Mouse (Mus musculus): ENCODE data around the gene Iars. TPM values are rescaled to one million over a fixed set of nuclear protein-coding genes. Genes with fewer than 3 reads are reported as not detected.

The Iars gene
- polyA plus RNA-seq, 1 experiment from 2014 or later = 142 TPM

- no peaks in the 10 kb centered on the region for H3K27me3 ChIP-seq (replicated peaks; ENCODE audit: control insufficient read depth, insufficient read depth, low read length)
- H3K4me2 ChIP-seq = no peak overlapping the region
- H3K9ac ChIP-seq (ENCODE audit: low read depth, low read length) = no peak overlapping the region
- no peaks in the 10 kb centered on the region for H3K9me3 ChIP-seq (ENCODE audit: control insufficient read depth, low read length)
- peaks cover 75% of the 10 kb centered on the region for H3K36me3 ChIP-seq (ENCODE audit: control insufficient read depth, insufficient read depth, low read length)
- WGBS = 89% methylated on average over 8 of the region's 8 CpGs
- no peak overlapping the region for H3K27ac ChIP-seq (ENCODE audit: low read depth, low read length)
- ATAC-seq (replicated peaks; ENCODE audit: low FRiP score) = no peak
- no peak overlapping the region for H3K4me3 ChIP-seq (ENCODE audit: low read depth, low read length)
- H3K4me1 ChIP-seq (replicated peaks; ENCODE audit: control insufficient read depth, insufficient read depth, low read length) = peaks cover 13% of the 10 kb centered on the region
- no peak for DNase-seq (ENCODE audit: low spot score)
Observed at GRCm38 (mm10) chr13:49708311-49708710, 26.4 kb downstream of the Iars start.

DNA sequence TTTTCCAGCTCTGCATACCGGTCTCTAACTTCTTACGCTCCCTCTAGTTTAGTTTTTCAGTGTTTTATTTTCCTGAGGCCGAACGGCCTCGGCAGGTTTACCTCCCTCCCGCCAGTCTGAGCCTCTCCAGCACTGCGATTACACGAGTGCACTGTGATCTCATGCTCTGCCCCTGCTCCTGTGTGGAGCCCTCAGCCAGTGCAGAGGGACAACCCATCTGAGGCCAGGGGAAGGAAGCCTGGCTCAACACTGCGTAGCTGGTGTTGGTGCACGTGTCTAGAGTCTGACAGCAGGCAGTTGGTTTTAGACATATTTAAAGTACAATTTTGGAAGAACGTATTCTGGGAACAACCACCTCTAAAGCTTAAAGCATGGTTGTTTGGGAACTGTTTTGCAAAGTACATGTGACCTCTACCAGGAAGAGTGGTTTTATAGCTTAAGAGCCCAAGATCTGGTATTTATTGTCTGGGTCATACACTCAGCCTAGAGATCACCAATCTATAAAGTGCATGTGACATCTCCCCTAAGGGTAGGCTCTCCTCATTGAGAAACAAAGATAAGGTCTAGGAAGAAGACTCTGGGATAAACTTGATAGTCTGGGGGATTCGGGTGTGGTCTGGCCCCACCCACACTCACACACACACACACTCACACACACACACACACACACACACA is 30.3 kb downstream of the Iars start:
- WGBS = 86% methylated on average over 12 of the region's 12 CpGs
- H3K27me3 ChIP-seq (replicated peaks; ENCODE audit: control insufficient read depth, insufficient read depth, low read length) = no peaks in the 10 kb centered on the region
- peaks cover 13% of the 10 kb centered on the region for H3K4me1 ChIP-seq (replicated peaks; ENCODE audit: control insufficient read depth, insufficient read depth, low read length)
- ATAC-seq (replicated peaks; ENCODE audit: low FRiP score) (peak; percentile 75), DNase-seq (ENCODE audit: low spot score) (no peak)
- no peak overlapping the region; the same call in 1 of the 2 replicates for H3K27ac ChIP-seq (ENCODE audit: low read depth, low read length)
- no peak overlapping the region for H3K9ac ChIP-seq (ENCODE audit: low read depth, low read length)
- no peak overlapping the region for H3K4me3 ChIP-seq (ENCODE audit: low read depth, low read length)
- H3K9me3 ChIP-seq (ENCODE audit: control insufficient read depth, low read length) = no peaks in the 10 kb centered on the region
- peaks cover 75% of the 10 kb centered on the region for H3K36me3 ChIP-seq (ENCODE audit: control insufficient read depth, insufficient read depth, low read length)
- H3K4me2 ChIP-seq = no peak overlapping the region

DNA sequence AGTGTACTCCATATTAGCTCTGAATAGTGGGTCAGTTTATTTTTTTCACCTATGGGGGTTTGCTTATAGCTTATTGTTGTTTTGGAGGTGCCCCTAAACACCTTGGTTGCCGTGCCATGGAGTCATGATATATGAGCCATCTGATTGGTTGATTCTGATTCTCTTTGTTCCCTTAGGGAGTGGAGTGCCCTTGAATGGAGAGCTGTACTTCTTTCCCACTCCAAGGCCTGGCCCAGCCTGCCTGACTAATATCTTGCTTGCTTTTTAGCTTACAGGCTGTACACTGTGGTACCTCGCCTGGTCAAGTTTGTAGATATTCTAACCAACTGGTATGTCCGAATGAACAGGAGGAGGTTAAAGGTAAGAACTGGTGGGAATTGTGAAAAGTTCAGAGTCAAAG is 37.4 kb downstream of the Iars start:
- WGBS = 83% methylated on average over 3 of the region's 3 CpGs
- no peaks in the 10 kb centered on the region for H3K27me3 ChIP-seq (replicated peaks; ENCODE audit: control insufficient read depth, insufficient read depth, low read length)
- no peak overlapping the region for H3K4me3 ChIP-seq (ENCODE audit: low read depth, low read length)
- H3K4me1 ChIP-seq (replicated peaks; ENCODE audit: control insufficient read depth, insufficient read depth, low read length) = no peaks in the 10 kb centered on the region
- no peak for DNase-seq (ENCODE audit: low spot score)
- no peak overlapping the region for H3K27ac ChIP-seq (ENCODE audit: low read depth, low read length)
- no peak overlapping the region for H3K4me2 ChIP-seq
- H3K9ac ChIP-seq (ENCODE audit: low read depth, low read length) = no peak overlapping the region
- ATAC-seq (replicated peaks; ENCODE audit: low FRiP score) = no peak
- H3K36me3 ChIP-seq (ENCODE audit: control insufficient read depth, insufficient read depth, low read length) = peaks cover 83% of the 10 kb centered on the region
- H3K9me3 ChIP-seq (ENCODE audit: control insufficient read depth, low read length) = no peaks in the 10 kb centered on the region

DNA sequence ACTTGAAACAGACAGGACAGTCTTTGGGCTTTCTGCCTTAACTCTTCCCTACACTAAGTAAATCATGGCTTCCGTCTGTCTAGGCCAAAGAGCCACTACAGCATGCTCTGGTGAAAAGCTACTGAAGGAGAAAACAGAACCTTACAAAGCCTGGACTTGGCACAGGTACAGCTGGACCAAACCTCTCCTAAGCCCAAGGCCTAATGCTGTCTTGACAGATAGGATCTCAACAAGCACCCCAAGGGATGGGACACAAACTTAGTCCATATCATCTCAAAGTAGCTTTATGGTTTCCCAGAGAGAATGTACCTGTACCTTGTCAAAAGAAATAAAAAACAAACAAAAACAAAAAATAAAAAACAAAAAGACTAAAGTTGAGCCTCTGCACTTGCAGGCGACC is 54.5 kb downstream of the Iars start:
- Histone ChIP-seq H3K9me3 (ENCODE audit: control insufficient read depth, low read length) (no peaks in the 10 kb centered on the region), H3K36me3 (ENCODE audit: control insufficient read depth, insufficient read depth, low read length) (peaks cover 31% of the 10 kb centered on the region)
- 88% methylated on average over 2 of the region's 2 CpGs for WGBS

GRCm38 (mm10) chr13:49738011-49738410 is 56.1 kb downstream of the Iars start:
- no peak overlapping the region for H3K4me2 ChIP-seq
- H3K4me3 ChIP-seq (ENCODE audit: low read depth, low read length) = no peak overlapping the region
- H3K27ac ChIP-seq (ENCODE audit: low read depth, low read length) = no peak overlapping the region
- peaks cover 20% of the 10 kb centered on the region for H3K36me3 ChIP-seq (ENCODE audit: control insufficient read depth, insufficient read depth, low read length)
- WGBS = 88% methylated on average over 2 of the region's 2 CpGs
- ATAC-seq (replicated peaks; ENCODE audit: low FRiP score) = no peak
- DNase-seq (ENCODE audit: low spot score) = no peak
- no peak overlapping the region for H3K9ac ChIP-seq (ENCODE audit: low read depth, low read length)
- no peaks in the 10 kb centered on the region for H3K4me1 ChIP-seq (replicated peaks; ENCODE audit: control insufficient read depth, insufficient read depth, low read length)
- H3K27me3 ChIP-seq (replicated peaks; ENCODE audit: control insufficient read depth, insufficient read depth, low read length) = no peaks in the 10 kb centered on the region
- H3K9me3 ChIP-seq (ENCODE audit: control insufficient read depth, low read length) = no peaks in the 10 kb centered on the region

More for the DNA sequence above, 54.5 kb downstream of the Iars start:
- Histone ChIP-seq H3K9ac (ENCODE audit: low read depth, low read length) (no peak overlapping the region), H3K27ac (ENCODE audit: low read depth, low read length) (no peak overlapping the region), H3K4me3 (ENCODE audit: low read depth, low read length) (no peak overlapping the region), H3K4me1 (replicated peaks; ENCODE audit: control insufficient read depth, insufficient read depth, low read length) (no peaks in the 10 kb centered on the region), H3K4me2 (no peak overlapping the region), H3K27me3 (replicated peaks; ENCODE audit: control insufficient read depth, insufficient read depth, low read length) (no peaks in the 10 kb centered on the region)
- no peak for DNase-seq (ENCODE audit: low spot score)
- no peak for ATAC-seq (replicated peaks; ENCODE audit: low FRiP score)

- Histone ChIP-seq H3K4me1 (replicated peaks; ENCODE audit: control insufficient read depth, insufficient read depth, low read length) (no peaks in the 10 kb centered on the region), H3K4me3 (ENCODE audit: low read depth, low read length) (no peak overlapping the region), H3K27ac (ENCODE audit: low read depth, low read length) (no peak overlapping the region), H3K9ac (ENCODE audit: low read depth, low read length) (no peak overlapping the region), H3K9me3 (ENCODE audit: control insufficient read depth, low read length) (no peaks in the 10 kb centered on the region), H3K27me3 (replicated peaks; ENCODE audit: control insufficient read depth, insufficient read depth, low read length) (no peaks in the 10 kb centered on the region), H3K4me2 (no peak overlapping the region), H3K36me3 (ENCODE audit: control insufficient read depth, insufficient read depth, low read length) (no peaks in the 10 kb centered on the region)
- ATAC-seq (replicated peaks; ENCODE audit: low FRiP score) = no peak
- DNase-seq (ENCODE audit: low spot score) = no peak
- WGBS = 91% methylated on average over 16 of the region's 16 CpGs
Observed at GRCm38 (mm10) chr13:49741285-49742040, 59.6 kb downstream of the Iars start.

GRCm38 (mm10) chr13:49756591-49756990 is 74.7 kb downstream of the Iars start:
- no peak overlapping the region for H3K27ac ChIP-seq (ENCODE audit: low read depth, low read length)
- no peak overlapping the region for H3K4me3 ChIP-seq (ENCODE audit: low read depth, low read length)
- H3K27me3 ChIP-seq (replicated peaks; ENCODE audit: control insufficient read depth, insufficient read depth, low read length) = no peaks in the 10 kb centered on the region
- H3K9ac ChIP-seq (ENCODE audit: low read depth, low read length) = no peak overlapping the region
- H3K4me1 ChIP-seq (replicated peaks; ENCODE audit: control insufficient read depth, insufficient read depth, low read length) = no peaks in the 10 kb centered on the region
- ATAC-seq (replicated peaks; ENCODE audit: low FRiP score) = no peak
- DNase-seq (ENCODE audit: low spot score) = no peak
- WGBS = 80% methylated on average over 9 of the region's 9 CpGs
- H3K36me3 ChIP-seq (ENCODE audit: control insufficient read depth, insufficient read depth, low read length) = no peaks in the 10 kb centered on the region
- H3K4me2 ChIP-seq = no peak overlapping the region
- no peaks in the 10 kb centered on the region for H3K9me3 ChIP-seq (ENCODE audit: control insufficient read depth, low read length)

- no peak overlapping the region for H3K4me3 ChIP-seq (ENCODE audit: low read depth, low read length)
- no peak overlapping the region for H3K9ac ChIP-seq (ENCODE audit: low read depth, low read length)
- H3K36me3 ChIP-seq (ENCODE audit: control insufficient read depth, insufficient read depth, low read length) = no peaks in the 10 kb centered on the region
- ATAC-seq (replicated peaks; ENCODE audit: low FRiP score) (no peak), DNase-seq (ENCODE audit: low spot score) (no peak)
- no peaks in the 10 kb centered on the region for H3K27me3 ChIP-seq (replicated peaks; ENCODE audit: control insufficient read depth, insufficient read depth, low read length)
- H3K9me3 ChIP-seq (ENCODE audit: control insufficient read depth, low read length) = no peaks in the 10 kb centered on the region
- H3K27ac ChIP-seq (ENCODE audit: low read depth, low read length) = no peak overlapping the region
- H3K4me1 ChIP-seq (replicated peaks; ENCODE audit: control insufficient read depth, insufficient read depth, low read length) = no peaks in the 10 kb centered on the region
- no peak overlapping the region for H3K4me2 ChIP-seq
- 81% methylated on average over 4 of the region's 4 CpGs for WGBS
Observed at GRCm38 (mm10) chr13:49757966-49758365, 76.1 kb downstream of the Iars start.

DNA sequence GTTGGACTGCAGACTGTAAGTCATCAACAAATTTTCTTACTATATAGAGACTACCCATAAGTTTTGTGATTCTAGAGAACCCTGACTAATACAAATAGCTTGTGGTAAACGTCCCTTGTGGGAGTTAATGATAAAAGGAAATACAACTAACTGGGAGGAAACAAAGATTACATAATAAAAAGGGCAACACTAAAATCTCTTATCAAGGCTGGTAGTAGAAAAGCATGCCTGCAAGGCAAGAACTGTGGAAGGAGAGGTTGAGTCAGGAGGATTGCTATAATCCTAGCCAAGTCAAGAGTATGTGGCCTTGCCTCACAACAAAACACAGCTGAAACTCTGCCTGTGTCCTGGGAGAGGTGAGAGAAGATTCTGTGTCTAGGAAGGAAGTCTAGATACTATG is 78.8 kb downstream of the Iars start:
- Histone ChIP-seq H3K4me3 (ENCODE audit: low read depth, low read length) (no peak overlapping the region), H3K36me3 (ENCODE audit: control insufficient read depth, insufficient read depth, low read length) (no peaks in the 10 kb centered on the region), H3K4me2 (no peak overlapping the region), H3K9me3 (ENCODE audit: control insufficient read depth, low read length) (no peaks in the 10 kb centered on the region), H3K4me1 (replicated peaks; ENCODE audit: control insufficient read depth, insufficient read depth, low read length) (no peaks in the 10 kb centered on the region), H3K9ac (ENCODE audit: low read depth, low read length) (no peak overlapping the region), H3K27me3 (replicated peaks; ENCODE audit: control insufficient read depth, insufficient read depth, low read length) (no peaks in the 10 kb centered on the region), H3K27ac (ENCODE audit: low read depth, low read length) (no peak overlapping the region)
- ATAC-seq (replicated peaks; ENCODE audit: low FRiP score) (no peak), DNase-seq (ENCODE audit: low spot score) (no peak)
- 32% methylated on average over 1 of the region's 1 CpGs for WGBS
